Mouse (Mus musculus) lung, adult 2 months (tissue): Measurements from ENCODE around the gene Wdr89.

Source experiments
- CTCF ChIP-seq: fragments of 200-500 bp; IDR thresholded peaks from 2 replicates; pipeline ENCODE4 v1.5.1; 2011; ENCODE audit warnings: mild to moderate bottlenecking, low read length, control low read depth; ENCODE audit not compliant: insufficient read depth
- POLR2A ChIP-seq: fragments of 200-500 bp; IDR thresholded peaks from 2 replicates; pipeline ENCODE4 v1.6.1; 2011; ENCODE audit warnings: low read depth, mild to moderate bottlenecking, control low read depth, low read length, borderline replicate concordance; ENCODE audit errors: extremely low read depth

DNA sequence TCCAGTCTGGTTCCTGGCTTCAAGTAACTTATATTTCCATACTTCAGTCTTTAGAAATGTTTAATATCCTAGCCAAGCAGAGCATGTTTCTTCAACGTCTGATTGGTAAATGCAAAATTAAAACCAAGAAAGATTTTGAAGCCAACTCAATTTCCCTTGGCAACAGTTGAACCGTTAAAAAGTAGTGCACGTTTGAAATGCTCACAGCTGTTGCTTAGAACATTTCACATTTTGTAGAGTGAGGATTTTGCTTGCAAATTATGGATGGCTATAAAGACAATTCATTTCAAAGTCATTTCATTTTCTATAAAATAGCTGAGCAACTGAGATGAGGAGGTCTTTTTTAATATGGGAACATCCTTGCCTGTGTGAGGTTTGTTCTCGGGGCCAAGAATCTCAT lies 71.6 kb downstream of the Wdr89 start:
- TF ChIP-seq POLR2A (no peak), CTCF (no peak)
